Mouse (Mus musculus) intestine, embryonic 15.5 days (tissue): ENCODE results near the gene Aagab. TPM values are rescaled to one million over a fixed set of nuclear protein-coding genes. Genes with fewer than 3 reads are reported as not detected.

Experiments used
- ATAC-seq: fragments of 200-750 bp; cut with Nextera tagmentation; 2 replicates; pipeline ENCODE4 v1.8.0; 2017; ENCODE audit warnings: moderate TSS enrichment, moderate library complexity
- H3K27ac ChIP-seq: fragments of 300-500 bp; sonication (generic); 2 replicates; pipeline ENCODE4 v1.5.1; 2015; ENCODE audit warnings: mild to moderate bottlenecking, inconsistent platforms
- H3K27me3 ChIP-seq: fragments of 300-500 bp; sonication (generic); replicated peaks from 2 replicates; pipeline ENCODE4 v1.6.1; 2015; ENCODE audit warnings: inconsistent platforms
- H3K36me3 ChIP-seq: fragments of 300-500 bp; sonication (generic); 2 replicates; pipeline ENCODE4 v1.6.1; 2015; ENCODE audit warnings: inconsistent platforms
- H3K4me1 ChIP-seq: fragments of 300-500 bp; sonication (generic); replicated peaks from 2 replicates; pipeline ENCODE4 v1.6.1; 2015; ENCODE audit warnings: inconsistent platforms
- H3K4me2 ChIP-seq: fragments of 300-500 bp; sonication (generic); replicated peaks from 2 replicates; pipeline ENCODE4 v1.6.1; 2015; ENCODE audit warnings: mild to moderate bottlenecking, inconsistent platforms
- H3K4me3 ChIP-seq: fragments of 300-500 bp; sonication (generic); replicated peaks from 2 replicates; pipeline ENCODE4 v1.5.1; 2015; ENCODE audit warnings: inconsistent platforms
- H3K9ac ChIP-seq: fragments of 300-500 bp; sonication (generic); 2 replicates; pipeline ENCODE4 v1.6.1; 2015; ENCODE audit warnings: inconsistent platforms
- H3K9me3 ChIP-seq: fragments of 300-500 bp; sonication (generic); 2 replicates; pipeline ENCODE4 v1.6.1; 2016; ENCODE audit warnings: inconsistent platforms
- WGBS: fragments of 180-500 bp; shearing (Covaris S2); methylation state at CpG from one replicate; pipeline ENCODE4 v1.1.7; 2015; 5-methylcytosine and 5-hydroxymethylcytosine counted together
- polyA plus RNA-seq: library from polyadenylated mRNA; unstranded; fragments of >200 nt; fragmentation: Nextera tagmentation; extraction: Ambion mirVana; gene quantifications from 2 replicates; pipeline ENCODE4 v1.2.1, GENCODE M21; 2015

Aagab gene
- polyA plus RNA-seq, 1 experiment from 2014 or later, result 28.2 TPM

GRCm38 (mm10) chr9:63654575-63654974 lies 52.1 kb downstream of the Aagab start:
- Histone ChIP-seq H3K4me1 (peaks cover 19% of the 10 kb centered on the region), H3K27ac (no peak overlapping the region), H3K4me2 (no peak overlapping the region), H3K27me3 (no peaks in the 10 kb centered on the region), H3K9me3 (no peaks in the 10 kb centered on the region), H3K4me3 (no peak overlapping the region), H3K36me3 (0 out of 2 replicates have a peak, but pooled peaks cover 12% of the 10 kb centered on the region), H3K9ac (no peak overlapping the region)
- WGBS, result 91% methylated on average over 8 of the region's 8 CpGs
- no peak for ATAC-seq

GRCm38 (mm10) chr9:63655092-63655491 lies 52.6 kb downstream of the Aagab start:
- no peak overlapping the region for H3K4me2 ChIP-seq
- H3K4me1 ChIP-seq, result peaks cover 19% of the 10 kb centered on the region
- ATAC-seq, result no peak
- 73% methylated on average over 1 of the region's 1 CpGs for WGBS
- no peak overlapping the region for H3K9ac ChIP-seq
- no peaks in the 10 kb centered on the region for H3K9me3 ChIP-seq
- H3K36me3 ChIP-seq, result 0 out of 2 replicates have a peak, but pooled peaks cover 6% of the 10 kb centered on the region
- no peaks in the 10 kb centered on the region for H3K27me3 ChIP-seq
- H3K27ac ChIP-seq, result no peak overlapping the region
- no peak overlapping the region for H3K4me3 ChIP-seq

GRCm38 (mm10) chr9:63657167-63657566 lies 54.7 kb downstream of the Aagab start:
- Histone ChIP-seq H3K9me3 (no peaks in the 10 kb centered on the region), H3K27me3 (no peaks in the 10 kb centered on the region), H3K4me3 (no peak overlapping the region), H3K36me3 (0 out of 2 replicates have a peak, but pooled peaks cover 2% of the 10 kb centered on the region), H3K27ac (no peak overlapping the region), H3K4me2 (no peak overlapping the region), H3K9ac (no peak overlapping the region), H3K4me1 (0 out of 2 replicates have a peak, but pooled peaks cover 6% of the 10 kb centered on the region)
- WGBS, result 41% methylated on average over 4 of the region's 4 CpGs
- no peak for ATAC-seq

GRCm38 (mm10) chr9:63658436-63658835 lies 56.0 kb downstream of the Aagab start:
- no peaks in the 10 kb centered on the region for H3K9me3 ChIP-seq

GRCm38 (mm10) chr9:63658970-63659371 lies 56.5 kb downstream of the Aagab start:
- H3K36me3 ChIP-seq, result 0 out of 2 replicates have a peak, but pooled peaks cover 6% of the 10 kb centered on the region
- H3K4me2 ChIP-seq, result no peak overlapping the region
- ATAC-seq, result no peak
- WGBS, result 92% methylated on average over 5 of the region's 5 CpGs
- no peaks in the 10 kb centered on the region for H3K9me3 ChIP-seq
- no peaks in the 10 kb centered on the region for H3K27me3 ChIP-seq
- H3K27ac ChIP-seq, result no peak overlapping the region
- peaks cover 13% of the 10 kb centered on the region for H3K4me1 ChIP-seq
- no peak overlapping the region for H3K9ac ChIP-seq
- no peak overlapping the region for H3K4me3 ChIP-seq

More at GRCm38 (mm10) chr9:63658436-63658835, 56.0 kb downstream of the Aagab start:
- ATAC-seq, result no peak
- Histone ChIP-seq H3K27me3 (no peaks in the 10 kb centered on the region), H3K4me2 (no peak overlapping the region), H3K36me3 (0 out of 2 replicates have a peak, but pooled peaks cover 5% of the 10 kb centered on the region), H3K4me3 (no peak overlapping the region), H3K27ac (no peak overlapping the region), H3K4me1 (peaks cover 10% of the 10 kb centered on the region), H3K9ac (no peak overlapping the region)
- WGBS, result 91% methylated on average over 9 of the region's 9 CpGs

- H3K4me1 ChIP-seq, result peaks cover 22% of the 10 kb centered on the region
Observed at GRCm38 (mm10) chr9:63660061-63660460, 57.6 kb downstream of the Aagab start.

GRCm38 (mm10) chr9:63660691-63661090 lies 58.2 kb downstream of the Aagab start:
- no peaks in the 10 kb centered on the region for H3K9me3 ChIP-seq
- H3K4me1 ChIP-seq, result peaks cover 27% of the 10 kb centered on the region
- no peak overlapping the region for H3K4me2 ChIP-seq
- H3K4me3 ChIP-seq, result no peak overlapping the region
- H3K36me3 ChIP-seq, result 0 out of 2 replicates have a peak, but pooled peaks cover 9% of the 10 kb centered on the region
- ATAC-seq, result 0 out of 2 replicates have a peak, but pooled peaks have one; percentile 10
- H3K9ac ChIP-seq, result no peak overlapping the region
- H3K27me3 ChIP-seq, result no peaks in the 10 kb centered on the region
- 83% methylated on average over 3 of the region's 3 CpGs for whole genome bisulfite sequencing
- H3K27ac ChIP-seq, result no peak overlapping the region; the same call in 1 of the 2 replicates

More at GRCm38 (mm10) chr9:63660061-63660460, 57.6 kb downstream of the Aagab start:
- H3K9ac ChIP-seq, result no peak overlapping the region
- WGBS, result 86% methylated on average over 4 of the region's 4 CpGs
- no peaks in the 10 kb centered on the region for H3K9me3 ChIP-seq
- no peak overlapping the region for H3K4me3 ChIP-seq
- H3K36me3 ChIP-seq, result 0 out of 2 replicates have a peak, but pooled peaks cover 11% of the 10 kb centered on the region
- ATAC-seq, result peak; percentile 78
- no peaks in the 10 kb centered on the region for H3K27me3 ChIP-seq
- H3K27ac ChIP-seq, result peak overlapping the region; percentile 22; the same call in 1 of the 2 replicates
- H3K4me2 ChIP-seq, result no peak overlapping the region

- H3K27ac ChIP-seq, result no peak overlapping the region
- H3K9me3 ChIP-seq, result no peaks in the 10 kb centered on the region
- WGBS, result 39% methylated on average over 7 of the region's 7 CpGs
- no peaks in the 10 kb centered on the region for H3K27me3 ChIP-seq
- no peak overlapping the region for H3K4me2 ChIP-seq
- peaks cover 47% of the 10 kb centered on the region for H3K4me1 ChIP-seq
- H3K9ac ChIP-seq, result no peak overlapping the region
- peaks cover 13% of the 10 kb centered on the region; the same call in 1 of the 2 replicates for H3K36me3 ChIP-seq
- no peak overlapping the region for H3K4me3 ChIP-seq
- ATAC-seq, result no peak
Observed at GRCm38 (mm10) chr9:63662759-63663158, 60.3 kb downstream of the Aagab start.

- no peak overlapping the region for H3K27ac ChIP-seq
- H3K4me3 ChIP-seq, result no peak overlapping the region
- WGBS, result 55% methylated on average over 10 of the region's 10 CpGs
- no peaks in the 10 kb centered on the region for H3K9me3 ChIP-seq
- ATAC-seq, result no peak
- H3K27me3 ChIP-seq, result no peaks in the 10 kb centered on the region
- peaks cover 13% of the 10 kb centered on the region; the same call in 1 of the 2 replicates for H3K36me3 ChIP-seq
- H3K4me1 ChIP-seq, result peaks cover 52% of the 10 kb centered on the region
- no peak overlapping the region for H3K9ac ChIP-seq
- no peak overlapping the region for H3K4me2 ChIP-seq
Observed at GRCm38 (mm10) chr9:63663222-63663621, 60.8 kb downstream of the Aagab start.

GRCm38 (mm10) chr9:63664300-63664745 lies 61.9 kb downstream of the Aagab start:
- Histone ChIP-seq H3K36me3 (peaks cover 13% of the 10 kb centered on the region; the same call in 1 of the 2 replicates), H3K9ac (no peak overlapping the region), H3K4me3 (no peak overlapping the region), H3K27me3 (no peaks in the 10 kb centered on the region), H3K9me3 (no peaks in the 10 kb centered on the region), H3K4me2 (no peak overlapping the region), H3K4me1 (peaks cover 63% of the 10 kb centered on the region), H3K27ac (0 out of 2 replicates have a peak overlapping the region, but pooled peaks have one; percentile 36)
- WGBS, result 59% methylated on average over 2 of the region's 2 CpGs
- no peak for ATAC-seq

GRCm38 (mm10) chr9:63664792-63665646 lies 62.6 kb downstream of the Aagab start:
- peak; percentile 14; the same call in 1 of the 2 replicates for ATAC-seq
- Histone ChIP-seq H3K4me2 (no peak overlapping the region), H3K27ac (peak overlapping the region; percentile 36; the same call in 1 of the 2 replicates), H3K9ac (no peak overlapping the region), H3K36me3 (peaks cover 13% of the 10 kb centered on the region; the same call in 1 of the 2 replicates), H3K4me1 (peaks cover 64% of the 10 kb centered on the region), H3K27me3 (no peaks in the 10 kb centered on the region), H3K4me3 (no peak overlapping the region), H3K9me3 (no peaks in the 10 kb centered on the region)
- 49% methylated on average over 13 of the region's 13 CpGs for WGBS

GRCm38 (mm10) chr9:63666612-63667372 lies 64.3 kb downstream of the Aagab start:
- Histone ChIP-seq H3K4me2 (no peak overlapping the region), H3K36me3 (peaks cover 13% of the 10 kb centered on the region; the same call in 1 of the 2 replicates), H3K4me1 (peaks cover 62% of the 10 kb centered on the region), H3K27me3 (no peaks in the 10 kb centered on the region), H3K27ac (peak overlapping the region; percentile 37; the same call in 1 of the 2 replicates), H3K9me3 (no peaks in the 10 kb centered on the region), H3K4me3 (no peak overlapping the region), H3K9ac (no peak overlapping the region)
- ATAC-seq, result no peak
- 55% methylated on average over 18 of the region's 18 CpGs for WGBS
